Mouse (Mus musculus) adipocyte (in vitro differentiated cells): ENCODE data around the gene Rftn1.

Experiments used
- DNase-seq: peaks from one replicate; pipeline ENCODE4 v3.0.0-alpha.2; 2016; ENCODE audit warnings: low spot score

Rftn1 gene

DNA sequence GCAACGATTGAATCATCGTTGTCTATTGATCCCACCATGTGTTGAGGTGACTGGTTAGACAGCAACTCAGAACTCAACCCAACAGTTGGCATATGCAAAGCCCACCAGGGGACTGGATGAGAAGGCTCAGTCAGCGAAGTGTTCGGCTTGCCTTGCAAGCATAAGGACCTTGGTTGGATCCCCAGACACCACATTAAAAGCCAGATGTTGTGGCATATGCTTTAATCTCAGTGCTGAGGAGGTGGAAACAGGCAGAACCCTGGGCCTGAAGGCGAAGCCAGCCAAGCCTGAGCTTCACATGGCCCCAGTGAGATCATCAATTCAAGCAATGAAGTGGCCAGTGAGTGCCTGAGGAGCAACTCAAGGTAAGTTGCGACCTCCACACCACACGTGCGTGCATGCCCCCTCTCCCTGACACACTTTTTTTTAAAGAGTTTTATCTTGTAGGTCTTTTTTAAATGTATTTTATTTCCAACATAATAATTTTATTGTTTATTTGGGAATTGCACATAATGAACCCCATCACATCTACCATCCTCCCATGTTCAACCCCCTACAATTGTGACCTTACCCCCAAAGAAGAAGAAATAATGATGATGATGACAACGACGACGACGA is 11.5 kb upstream of the Rftn1 start:
- DNase-seq = no peak

DNA sequence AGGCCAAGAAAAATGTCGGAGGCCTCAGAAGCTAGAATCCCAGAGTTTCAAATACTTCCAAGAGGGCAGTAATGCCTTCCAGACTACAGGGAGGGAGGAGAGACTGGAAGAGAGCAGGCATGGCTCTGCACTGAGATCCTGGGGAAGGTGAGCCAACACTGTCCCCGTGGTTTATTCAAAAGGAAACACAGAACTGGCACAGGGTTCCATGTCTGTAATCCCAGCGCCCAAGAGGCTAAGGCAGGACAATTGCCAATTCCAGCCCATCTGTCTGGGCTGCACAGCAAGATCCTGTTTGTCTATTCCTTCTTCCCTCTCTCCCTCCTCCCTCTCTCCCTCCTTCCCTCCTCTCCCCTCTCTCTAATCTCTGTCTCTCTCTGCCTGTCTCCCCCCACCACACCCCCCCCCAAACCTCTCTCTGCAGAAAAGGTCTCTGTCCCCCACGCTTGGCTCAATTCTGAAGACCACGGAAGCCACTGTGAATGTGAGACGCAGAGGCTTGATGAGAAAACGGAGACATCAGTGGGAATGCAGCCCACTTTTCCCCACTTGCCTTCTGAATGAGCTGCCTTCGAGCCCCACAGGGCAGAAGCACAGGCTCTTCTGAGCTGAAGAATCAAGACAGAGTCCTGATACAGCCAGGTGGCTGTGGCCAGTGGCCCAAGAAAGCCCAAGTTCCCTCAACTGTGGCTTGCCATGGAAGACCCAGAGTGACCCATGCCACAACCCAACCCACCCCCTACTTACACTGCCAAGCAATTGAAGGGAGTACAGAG is 8.8 kb upstream of the Rftn1 start:
- DNase-seq = no peak

DNA sequence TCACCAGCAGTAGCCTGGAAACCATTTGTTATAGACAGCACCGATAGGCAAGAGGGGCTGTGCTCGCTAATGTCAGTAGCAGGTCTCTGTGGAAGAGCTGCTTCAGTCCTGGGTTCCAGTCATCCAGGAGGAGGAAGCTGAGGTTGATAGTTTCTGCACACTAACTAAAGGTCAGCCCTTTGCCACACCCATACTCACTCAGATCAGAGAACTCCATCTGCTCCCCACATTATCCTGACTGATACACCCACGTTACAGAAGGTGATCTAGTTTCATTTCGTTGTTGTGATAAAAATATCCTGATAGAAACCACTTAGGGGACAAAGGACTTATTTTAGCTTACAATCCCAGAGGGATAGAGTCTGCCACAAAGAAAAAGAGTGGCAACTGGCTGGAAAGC is 7.1 kb upstream of the Rftn1 start:
- DNase-seq = no peak

DNA sequence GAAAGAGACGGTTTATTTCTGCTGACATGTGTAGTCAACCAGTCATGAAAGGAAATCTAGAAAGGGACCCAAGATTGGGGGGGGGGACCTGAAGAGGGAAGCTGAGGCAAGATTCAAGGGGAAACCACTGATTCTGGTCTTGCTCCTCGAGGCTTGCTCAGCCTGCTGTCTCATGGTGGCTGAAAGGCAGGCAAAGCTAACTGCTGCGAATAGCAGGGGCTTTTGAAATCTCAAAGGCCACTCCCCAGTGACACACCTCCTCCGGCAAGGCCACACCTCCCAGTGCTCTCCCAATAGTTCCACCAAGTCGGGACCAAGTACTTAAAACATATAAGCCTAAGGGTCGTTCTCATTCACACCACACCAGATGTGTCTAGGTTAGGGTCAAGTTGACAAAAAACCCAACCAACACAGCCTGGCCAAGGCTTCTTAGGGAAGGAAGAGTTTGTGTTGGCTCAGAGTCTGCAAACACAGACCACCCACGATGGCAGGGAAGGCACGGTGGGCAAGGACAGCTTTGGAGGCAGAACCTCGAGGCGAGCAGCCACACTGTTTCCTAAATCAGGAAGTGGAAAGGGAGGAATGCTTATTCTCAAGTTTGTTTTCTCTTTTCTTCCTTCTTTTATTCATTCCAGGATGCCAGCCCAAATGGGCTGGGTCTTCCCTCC is 5.7 kb upstream of the Rftn1 start:
- DNase-seq = no peak

DNA sequence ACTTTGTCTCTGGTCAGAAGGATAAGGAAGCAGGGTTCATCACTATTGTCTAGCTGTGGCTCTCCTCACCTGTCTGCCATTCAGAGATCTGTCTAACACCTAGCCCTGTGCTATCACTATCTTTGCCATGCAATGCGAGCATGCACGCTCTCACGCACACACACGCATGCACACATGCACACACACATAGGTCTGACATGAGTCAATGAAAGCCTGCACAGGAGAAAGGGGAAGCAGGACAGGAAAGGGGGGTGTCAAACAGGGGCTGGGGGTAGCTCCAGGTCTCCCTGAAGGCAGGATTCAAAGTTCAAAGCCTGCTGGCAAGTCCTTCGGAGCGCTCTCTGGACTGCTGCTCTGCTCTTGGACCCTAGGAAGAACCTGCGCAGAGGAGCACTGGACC is 4.9 kb upstream of the Rftn1 start:
- no peak for DNase-seq

DNA sequence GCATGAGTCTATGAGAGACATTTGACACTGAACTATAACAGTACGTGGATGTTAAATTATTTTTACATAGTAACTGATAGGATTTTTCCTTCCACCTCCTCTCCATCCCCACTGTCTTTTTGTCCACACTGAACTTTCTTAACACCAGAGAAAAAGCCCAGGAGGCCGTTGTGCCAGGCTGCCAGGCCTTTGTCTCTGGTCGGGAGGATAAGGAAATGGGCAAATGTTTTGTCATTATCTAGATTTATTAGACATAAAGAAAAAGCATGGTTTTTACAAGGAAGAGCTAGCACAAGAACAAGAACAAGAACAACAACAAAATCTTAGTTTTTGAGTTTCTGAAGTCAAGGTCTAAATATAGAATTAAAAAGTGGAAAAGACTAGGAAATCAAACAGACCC is 4.1 kb upstream of the Rftn1 start:
- DNase-seq = no peak

DNA sequence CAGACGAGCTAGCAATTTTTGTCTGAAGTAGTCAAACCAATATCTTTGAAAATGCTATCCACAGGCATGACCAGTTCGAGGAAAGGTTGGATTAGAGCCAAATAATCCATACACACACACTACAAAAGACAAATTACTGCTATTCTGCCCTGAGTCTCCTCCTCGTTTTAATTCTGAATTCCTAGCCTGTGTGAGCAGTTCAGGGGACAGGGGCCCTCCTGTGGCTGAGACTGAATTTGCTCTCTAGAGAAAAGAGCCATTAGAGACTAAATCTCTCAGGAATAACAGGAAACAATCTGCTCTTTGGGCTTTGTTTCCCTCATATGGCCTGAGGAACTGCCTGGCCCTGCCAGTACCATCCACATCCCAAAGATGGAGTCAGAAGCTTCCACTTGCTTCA is 3.2 kb upstream of the Rftn1 start:
- DNase-seq = no peak

DNA sequence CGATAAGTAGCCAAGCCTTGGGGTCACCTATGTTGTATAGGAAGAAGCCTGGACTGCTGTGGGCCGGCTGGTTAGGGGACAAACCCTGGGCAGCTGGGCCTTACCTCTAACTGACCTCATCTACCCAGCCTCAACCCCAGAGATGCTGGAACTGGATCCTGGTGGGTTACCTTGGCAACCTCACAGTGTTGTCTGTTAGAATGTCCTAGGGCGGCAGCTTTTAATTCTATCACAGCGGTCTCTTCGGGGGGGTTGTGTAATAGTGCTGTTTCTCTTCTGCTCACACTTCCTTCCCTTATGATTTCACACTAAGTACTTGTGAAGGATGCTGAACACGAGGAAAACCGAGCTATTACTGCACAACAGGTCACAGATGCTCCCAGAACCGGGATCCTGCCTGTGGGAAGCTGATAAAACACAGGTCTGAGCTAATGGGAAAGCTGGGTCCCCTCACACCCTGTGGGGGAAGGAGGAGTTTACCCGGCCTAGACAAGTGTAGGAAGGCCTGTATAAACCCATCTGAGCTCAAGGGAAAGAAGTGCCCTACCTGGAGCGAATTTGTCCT is 2.0 kb upstream of the Rftn1 start:
- DNase-seq = no peak

DNA sequence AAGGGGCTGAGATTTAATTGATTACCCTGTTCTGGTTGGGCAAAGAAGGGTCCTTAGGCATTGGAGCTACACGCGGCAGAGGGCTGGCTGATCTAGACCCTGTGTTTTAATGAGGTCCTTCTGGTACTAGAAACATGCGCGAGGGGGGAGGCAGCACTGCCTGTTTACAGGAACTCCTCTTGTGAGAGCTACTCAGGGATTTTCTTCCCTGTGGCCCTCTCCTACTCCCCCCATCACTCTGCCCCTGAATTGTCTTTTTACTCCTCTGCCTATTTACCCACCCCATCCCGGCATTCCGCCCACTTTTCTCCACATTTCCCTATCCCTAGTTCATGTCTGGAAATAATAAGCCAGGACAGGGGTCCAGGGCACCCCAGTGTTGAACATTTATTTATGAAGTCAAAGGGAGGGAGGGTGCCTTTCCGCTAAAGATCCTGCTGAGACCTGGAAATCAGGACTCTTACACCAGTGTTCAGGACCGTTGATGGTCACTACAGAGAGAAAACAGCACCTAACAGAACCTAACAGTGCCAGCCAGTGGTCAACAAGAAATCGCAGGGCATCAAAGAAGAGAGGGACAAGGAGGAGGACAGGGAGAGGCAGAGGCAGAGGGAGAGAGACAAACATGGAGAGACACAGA is 964 bp upstream of the Rftn1 start:
- no peak for DNase-seq

DNA sequence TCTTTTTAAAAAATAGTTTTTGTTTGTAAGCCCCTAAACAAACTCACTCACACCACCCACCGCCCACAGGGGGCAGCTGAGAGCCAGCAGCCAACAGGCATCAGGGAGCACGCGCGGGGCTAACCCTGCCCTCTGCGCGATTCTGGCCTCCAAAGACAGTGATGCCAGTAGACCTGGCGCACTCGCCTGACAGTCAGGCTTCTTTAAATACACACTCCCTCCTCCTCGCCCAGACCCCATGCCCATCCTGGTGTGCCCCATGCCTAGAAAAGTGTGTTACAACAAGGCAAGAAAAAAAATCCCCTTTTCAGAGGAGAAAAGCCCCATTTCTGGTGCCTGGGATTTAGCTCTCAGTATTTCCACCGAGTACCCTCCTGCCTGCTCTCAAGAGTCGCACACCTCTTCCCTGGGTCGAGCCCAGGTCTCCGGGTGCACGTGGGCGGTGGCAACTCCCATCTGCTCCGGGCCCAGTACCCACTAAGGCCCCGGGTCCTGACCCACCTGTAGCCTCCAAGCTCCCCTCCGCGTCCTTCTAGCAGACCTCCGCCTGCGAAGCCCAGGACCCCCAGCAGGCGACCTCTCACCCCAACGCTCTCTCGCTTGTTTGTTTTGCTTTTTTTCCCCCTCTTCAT is 977 bp downstream of the Rftn1 start:
- DNase-seq = no peak

DNA sequence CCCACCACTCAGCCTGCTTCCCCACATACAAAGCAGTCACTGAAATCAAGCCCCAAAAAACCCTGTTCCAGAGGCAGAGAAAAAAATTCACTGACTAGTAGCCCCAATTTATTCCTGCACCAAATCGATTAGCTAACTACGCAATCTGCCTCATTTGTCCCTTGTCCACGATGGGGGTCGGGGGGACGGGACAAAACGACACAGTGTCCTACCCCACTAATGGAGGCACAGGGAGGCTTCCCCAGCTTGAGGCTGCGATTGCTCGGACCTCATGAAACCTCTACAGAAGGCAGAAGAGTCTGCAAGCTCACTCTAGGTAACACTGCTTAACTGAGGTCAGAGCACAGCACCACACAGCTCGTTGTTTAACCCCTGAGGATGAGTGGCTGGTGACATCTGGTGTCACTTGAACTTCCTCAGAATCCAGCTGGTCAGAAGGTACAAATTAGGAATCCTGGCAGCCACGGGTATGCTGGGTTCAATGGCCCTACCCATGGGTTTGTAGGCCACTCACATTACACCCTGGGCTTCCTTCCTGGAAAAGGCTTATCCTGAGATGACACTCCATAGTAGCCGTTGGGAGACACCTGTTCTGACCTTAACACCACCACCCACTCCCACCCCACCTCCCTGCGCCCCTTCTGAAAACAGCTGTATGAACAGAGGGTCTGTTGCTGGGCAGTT is 1.7 kb downstream of the Rftn1 start:
- no peak for DNase-seq

DNA sequence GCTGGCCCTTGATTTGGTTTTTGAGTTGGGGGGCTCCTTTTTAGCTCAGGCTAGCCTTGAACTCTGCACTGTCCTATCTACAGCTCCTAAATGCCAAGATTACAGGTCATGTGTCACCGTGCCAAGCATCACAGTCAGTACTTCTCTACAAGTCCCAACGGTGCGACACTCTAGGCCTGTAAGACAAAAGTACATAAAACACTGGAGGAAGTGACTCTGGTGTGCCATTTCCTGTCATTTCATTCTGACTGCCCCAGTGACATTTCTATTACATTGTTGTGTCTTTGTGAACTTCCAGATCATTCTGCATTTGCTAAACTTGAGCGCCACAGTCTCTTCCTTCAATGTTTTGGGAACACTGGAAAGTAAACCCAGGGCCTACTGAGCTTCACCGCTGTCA is 4.9 kb downstream of the Rftn1 start:
- DNase-seq = no peak

DNA sequence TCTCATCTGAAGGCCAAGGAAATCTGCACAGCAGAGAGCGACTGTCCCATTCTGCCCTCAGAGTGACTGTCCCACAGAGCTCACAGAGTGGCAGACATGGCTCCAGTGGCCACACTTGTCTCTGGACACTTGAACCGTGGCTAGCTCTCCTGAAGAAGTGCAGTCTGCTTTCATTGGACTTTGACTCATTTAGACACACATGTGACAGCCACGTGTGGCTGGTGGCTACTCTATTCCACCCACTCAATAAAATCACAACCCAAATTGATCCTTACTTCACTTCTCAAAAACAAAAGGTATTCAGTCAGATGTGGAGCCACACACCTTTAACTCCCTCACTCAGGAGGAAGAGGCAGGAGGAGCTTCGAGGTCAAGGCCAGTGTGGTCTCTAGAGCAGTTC is 5.4 kb downstream of the Rftn1 start:
- no peak for DNase-seq

DNA sequence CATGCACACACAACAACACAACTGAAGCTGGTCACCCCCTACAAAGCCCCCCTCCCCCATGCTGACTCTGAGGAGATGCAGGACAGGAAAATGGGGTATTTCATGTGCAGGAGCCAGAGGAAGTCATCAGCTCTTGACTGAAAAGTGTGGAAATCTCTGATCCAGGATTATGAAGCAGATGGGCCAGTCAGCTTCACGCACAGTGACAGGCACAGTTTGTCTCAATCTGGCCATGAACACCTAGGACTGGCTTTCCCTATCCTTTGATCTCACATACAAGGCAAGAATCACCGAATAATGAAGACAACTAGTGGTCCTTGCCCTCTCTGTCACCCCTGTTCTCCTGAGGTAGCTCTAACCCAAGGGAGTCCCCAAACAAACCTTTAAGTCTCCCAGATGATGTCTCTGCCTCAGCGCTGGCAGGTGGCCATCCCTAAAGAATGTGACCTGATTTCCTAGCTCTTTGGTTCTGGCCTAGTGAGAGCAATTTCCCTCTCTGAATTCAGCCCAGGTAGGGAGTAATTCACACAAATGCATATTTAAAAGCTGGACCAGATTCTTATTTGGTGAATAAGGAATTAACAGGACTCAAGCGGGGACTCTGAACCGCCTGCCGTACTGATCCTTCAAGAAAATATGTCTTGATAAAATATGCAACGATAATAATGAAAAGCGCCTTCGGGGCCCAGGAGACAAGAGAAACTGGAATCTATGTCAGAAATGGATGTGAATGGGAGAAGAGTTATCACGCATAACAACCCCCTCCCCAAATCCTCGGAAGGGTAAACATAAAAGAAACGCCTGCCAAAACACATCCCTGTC is 6.0 kb downstream of the Rftn1 start:
- no peak for DNase-seq

DNA sequence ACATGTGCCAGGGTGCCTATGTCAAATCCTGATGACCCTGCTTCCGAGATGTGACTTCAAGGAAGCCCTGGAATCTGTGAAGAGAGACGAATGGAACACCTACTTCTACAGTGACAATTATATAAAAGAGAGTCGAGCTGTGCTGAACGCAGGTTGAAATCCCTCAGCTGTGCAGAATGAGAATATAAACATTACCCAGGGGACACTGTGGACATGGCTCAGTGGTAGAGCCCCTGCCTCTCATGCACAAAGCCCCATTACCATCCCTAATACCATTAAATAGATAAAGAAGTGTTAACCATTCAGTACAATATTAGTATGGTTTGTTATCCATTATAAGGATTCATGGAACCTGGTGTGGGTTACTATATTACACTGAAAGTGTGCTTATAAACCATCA is 7.2 kb downstream of the Rftn1 start:
- DNase-seq = no peak

DNA sequence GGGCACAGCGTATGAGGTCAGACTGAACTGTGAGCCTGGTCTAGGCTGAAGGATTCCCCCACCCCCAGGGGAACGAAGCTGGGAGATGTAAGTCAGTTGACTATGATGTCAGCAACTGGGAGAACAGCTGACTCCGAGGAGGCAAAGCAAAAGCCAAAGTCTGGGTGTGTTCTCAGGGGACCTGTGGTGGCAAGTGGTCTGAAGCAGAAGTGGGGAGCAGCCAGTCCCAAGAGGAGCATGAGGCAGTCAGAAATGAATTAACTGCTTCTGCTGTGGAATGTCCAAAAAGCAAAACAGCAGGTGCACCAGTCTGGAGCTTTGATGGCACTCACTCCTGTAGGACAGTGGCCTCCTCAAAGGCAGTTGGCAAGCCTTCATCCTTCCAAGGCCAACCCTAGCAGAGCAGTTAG is 7.9 kb downstream of the Rftn1 start:
- no peak for DNase-seq

DNA sequence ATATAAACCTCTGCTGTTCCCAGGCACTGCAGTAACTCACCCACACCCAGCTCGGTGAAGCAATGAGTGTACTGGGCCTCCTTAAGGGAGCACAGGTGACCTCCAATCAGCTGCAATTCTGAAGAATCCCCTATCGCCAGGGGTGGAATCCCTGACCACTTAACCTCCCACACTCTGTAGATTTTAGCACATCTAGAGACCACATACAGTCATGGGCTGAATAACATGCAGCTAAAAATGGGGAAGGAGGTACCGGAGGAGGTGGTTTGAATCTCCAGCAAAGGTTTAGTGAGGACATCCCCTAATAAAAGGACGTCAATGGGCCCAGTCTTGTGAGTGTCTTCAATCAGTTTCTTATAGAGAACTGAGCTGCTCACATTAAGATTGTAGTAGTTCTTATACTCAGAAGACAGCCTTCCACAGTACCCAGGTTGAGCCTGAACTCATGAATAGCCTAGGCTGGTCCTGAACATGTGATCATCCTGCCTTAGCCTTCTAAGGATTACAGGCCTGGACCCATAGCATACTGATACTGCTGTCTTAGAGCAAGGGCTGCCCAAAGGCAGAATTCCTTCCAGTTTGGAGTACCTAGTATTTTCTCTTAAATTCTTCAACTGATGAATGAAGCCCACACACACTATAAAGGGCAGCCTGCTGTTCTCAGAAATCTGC is 9.4 kb downstream of the Rftn1 start:
- no peak for DNase-seq

DNA sequence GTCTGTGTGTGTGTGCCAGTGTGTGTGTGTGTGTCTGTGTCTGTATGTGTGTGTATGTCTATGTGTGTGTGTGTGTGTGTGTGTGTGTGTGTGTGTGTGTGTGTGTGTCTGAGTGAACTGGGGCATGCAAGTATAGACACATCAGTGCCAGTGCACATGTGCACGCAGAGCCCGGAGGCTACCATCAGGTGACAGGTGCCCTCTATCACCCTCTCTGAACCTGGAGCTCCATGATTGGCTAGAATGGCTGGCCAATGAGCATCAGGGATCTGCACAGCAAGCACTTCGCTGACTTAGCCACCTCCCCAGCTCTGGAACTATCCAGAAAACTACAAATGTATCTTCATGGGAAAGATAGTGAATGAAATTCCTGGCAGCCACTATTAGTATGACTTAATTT is 16.7 kb downstream of the Rftn1 start:
- no peak for DNase-seq

DNA sequence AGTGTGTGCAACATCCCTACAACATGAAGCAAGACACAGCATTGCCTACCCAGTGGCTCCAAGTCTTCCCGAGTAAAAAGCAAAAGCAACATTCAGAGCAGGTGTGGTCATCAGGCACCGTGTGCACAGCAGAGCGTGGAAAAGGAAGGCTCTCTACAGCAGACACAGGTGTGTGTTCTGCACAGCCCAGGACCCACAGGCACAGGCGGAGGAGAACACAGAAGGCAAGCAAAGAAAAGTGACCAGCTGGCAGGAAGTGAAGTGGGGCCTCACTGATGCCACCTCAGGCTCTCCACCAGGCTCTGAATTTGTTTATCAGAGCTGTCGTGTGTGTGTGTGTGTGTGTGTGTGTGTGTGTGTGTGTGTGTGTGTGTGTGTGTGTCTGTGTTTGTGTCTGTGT is 17.1 kb downstream of the Rftn1 start:
- no peak for DNase-seq

DNA sequence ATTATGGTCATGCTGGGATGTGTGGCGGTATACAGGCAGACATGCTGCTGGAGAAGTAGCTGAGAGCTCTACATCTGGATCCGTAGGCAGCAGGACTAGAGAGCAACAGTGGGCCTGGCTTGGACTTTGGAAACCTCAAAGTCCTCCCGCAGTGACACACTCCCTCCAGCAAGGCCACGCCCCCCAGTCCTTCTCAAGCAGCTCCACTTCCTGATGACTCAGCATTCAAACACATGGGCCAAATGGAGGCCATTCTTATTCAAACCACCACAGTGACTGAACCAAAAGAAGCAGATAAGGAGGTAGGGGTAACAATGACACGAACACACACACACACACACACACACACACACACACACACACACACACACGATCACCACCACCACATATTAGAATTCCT is 17.7 kb downstream of the Rftn1 start:
- no peak for DNase-seq
